Mouse (Mus musculus) midbrain, embryonic 11.5 days (tissue): ENCODE measurements around the gene Lad1. TPM values are rescaled to one million over a fixed set of nuclear protein-coding genes. Genes with fewer than 3 reads are reported as not detected.

Source experiments
- ATAC-seq: fragments of 200-750 bp; cut with Nextera tagmentation; 2 replicates; pipeline ENCODE4 v1.8.0; 2017; ENCODE audit warnings: moderate TSS enrichment, moderate library complexity; ENCODE audit not compliant: low FRiP score
- DNase-seq: peaks from one replicate; pipeline ENCODE4 v3.0.0; 2015; ENCODE audit warnings: low spot score; ENCODE audit errors: missing footprints
- H3K27ac ChIP-seq: fragments of 300-500 bp; sonication (generic); 2 replicates; pipeline ENCODE4 v1.5.1; 2014; ENCODE audit warnings: low read depth, low read length
- H3K27me3 ChIP-seq: fragments of 300-500 bp; sonication (generic); 2 replicates; pipeline ENCODE4 v1.6.1; 2014; ENCODE audit warnings: mild to moderate bottlenecking, low read length, moderate library complexity, mixed read lengths; ENCODE audit not compliant: control insufficient read depth, insufficient read depth
- H3K36me3 ChIP-seq: fragments of 300-500 bp; sonication (generic); 2 replicates; pipeline ENCODE4 v1.6.1; 2014; ENCODE audit warnings: mild to moderate bottlenecking, low read length, moderate library complexity, mixed read lengths; ENCODE audit not compliant: control insufficient read depth, insufficient read depth
- H3K4me1 ChIP-seq: fragments of 300-500 bp; sonication (generic); 2 replicates; pipeline ENCODE4 v1.6.1; 2014; ENCODE audit warnings: low read length; ENCODE audit not compliant: control insufficient read depth, insufficient read depth
- H3K4me2 ChIP-seq: fragments of 300-500 bp; sonication (generic); 2 replicates; pipeline ENCODE4 v1.6.1; 2014; ENCODE audit warnings: mild to moderate bottlenecking, moderate library complexity
- H3K4me3 ChIP-seq: fragments of 300-500 bp; sonication (generic); 2 replicates; pipeline ENCODE4 v1.5.1; 2014; ENCODE audit warnings: low read depth, low read length
- H3K9ac ChIP-seq: fragments of 300-500 bp; sonication (generic); 2 replicates; pipeline ENCODE4 v1.6.1; 2014; ENCODE audit warnings: low read length
- H3K9me3 ChIP-seq: fragments of 300-500 bp; sonication (generic); 2 replicates; pipeline ENCODE4 v1.6.1; 2016; ENCODE audit warnings: low read length; ENCODE audit not compliant: control insufficient read depth
- WGBS: fragments of 180-500 bp; shearing (Covaris S2); extraction: QIAGEN DNeasy Blood & Tissue Kit; methylation state at CpG from one replicate; pipeline ENCODE4 v1.1.7; 2014; 5-methylcytosine and 5-hydroxymethylcytosine counted together
- polyA plus RNA-seq: library from polyadenylated mRNA; unstranded; fragments of >200 nt; fragmentation: Nextera tagmentation; extraction: Ambion mirVana; gene quantifications from 2 replicates; pipeline ENCODE4 v1.2.1, GENCODE M21; 2014

Gene Lad1
- polyA plus RNA-seq, 1 experiment from 2014 or later: 0.36 TPM

GRCm38 (mm10) chr1:135813687-135814395 is 4.6 kb upstream of the Lad1 start:
- H3K36me3 ChIP-seq: no peaks in the 10 kb centered on the region
- H3K9ac ChIP-seq: no peak overlapping the region
- no peak overlapping the region for H3K4me2 ChIP-seq
- no peak for DNase-seq
- WGBS: 86% methylated on average over 5 of the region's 5 CpGs
- no peak for ATAC-seq
- no peaks in the 10 kb centered on the region for H3K9me3 ChIP-seq
- no peak overlapping the region for H3K27ac ChIP-seq
- H3K4me3 ChIP-seq: no peak overlapping the region
- H3K27me3 ChIP-seq: peaks cover 24% of the 10 kb centered on the region
- peaks cover 6% of the 10 kb centered on the region for H3K4me1 ChIP-seq

- H3K4me2 ChIP-seq: no peak overlapping the region
- H3K36me3 ChIP-seq: no peaks in the 10 kb centered on the region
- DNase-seq (no peak), ATAC-seq (no peak)
- H3K27ac ChIP-seq: no peak overlapping the region
- peaks cover 8% of the 10 kb centered on the region for H3K4me1 ChIP-seq
- 80% methylated on average over 5 of the region's 5 CpGs for WGBS
- no peaks in the 10 kb centered on the region for H3K9me3 ChIP-seq
- H3K27me3 ChIP-seq: peaks cover 30% of the 10 kb centered on the region
- H3K9ac ChIP-seq: no peak overlapping the region
- no peak overlapping the region for H3K4me3 ChIP-seq
These were observed 3.9 kb upstream of the Lad1 start for GRCm38 (mm10) chr1:135814531-135814930.

GRCm38 (mm10) chr1:135817595-135817994 is 803 bp upstream of the Lad1 start:
- Histone ChIP-seq H3K9ac (no peak overlapping the region), H3K4me3 (no peak overlapping the region), H3K27me3 (peaks cover 44% of the 10 kb centered on the region), H3K4me2 (no peak overlapping the region), H3K27ac (no peak overlapping the region), H3K9me3 (no peaks in the 10 kb centered on the region), H3K36me3 (no peaks in the 10 kb centered on the region), H3K4me1 (peaks cover 8% of the 10 kb centered on the region)
- DNase-seq: no peak
- no peak for ATAC-seq
- 76% methylated on average over 4 of the region's 4 CpGs for WGBS

- Histone ChIP-seq H3K27ac (no peak overlapping the region), H3K4me3 (no peak overlapping the region), H3K9me3 (no peaks in the 10 kb centered on the region), H3K9ac (no peak overlapping the region), H3K4me2 (no peak overlapping the region), H3K4me1 (peaks cover 8% of the 10 kb centered on the region), H3K36me3 (no peaks in the 10 kb centered on the region), H3K27me3 (peaks cover 44% of the 10 kb centered on the region)
- no peak for ATAC-seq
- no peak for DNase-seq
- WGBS: 78% methylated on average over 10 of the region's 10 CpGs
These were observed 1.7 kb downstream of the Lad1 start for GRCm38 (mm10) chr1:135820071-135820470.

- DNase-seq (no peak), ATAC-seq (no peak)
- WGBS: 88% methylated on average over 16 of the region's 16 CpGs
- peaks cover 8% of the 10 kb centered on the region for H3K4me1 ChIP-seq
- no peaks in the 10 kb centered on the region for H3K9me3 ChIP-seq
- H3K4me2 ChIP-seq: no peak overlapping the region
- no peaks in the 10 kb centered on the region for H3K36me3 ChIP-seq
- H3K27me3 ChIP-seq: peaks cover 44% of the 10 kb centered on the region
- H3K9ac ChIP-seq: no peak overlapping the region
- H3K4me3 ChIP-seq: no peak overlapping the region
- H3K27ac ChIP-seq: no peak overlapping the region
These were observed 2.5 kb downstream of the Lad1 start for GRCm38 (mm10) chr1:135820736-135821364.

- Histone ChIP-seq H3K4me1 (peaks cover 8% of the 10 kb centered on the region), H3K4me3 (no peak overlapping the region), H3K36me3 (no peaks in the 10 kb centered on the region), H3K9me3 (no peaks in the 10 kb centered on the region), H3K9ac (no peak overlapping the region), H3K27me3 (peaks cover 41% of the 10 kb centered on the region), H3K4me2 (no peak overlapping the region), H3K27ac (no peak overlapping the region)
- 80% methylated on average over 7 of the region's 7 CpGs for WGBS
- DNase-seq (no peak), ATAC-seq (no peak)
These were observed 3.4 kb downstream of the Lad1 start for GRCm38 (mm10) chr1:135821780-135822179.

GRCm38 (mm10) chr1:135828918-135829317 is 10.5 kb downstream of the Lad1 start:
- Histone ChIP-seq H3K9ac (no peak overlapping the region), H3K4me3 (no peak overlapping the region), H3K4me1 (no peaks in the 10 kb centered on the region), H3K27me3 (no peaks in the 10 kb centered on the region; the same call in 1 of the 2 replicates), H3K4me2 (no peak overlapping the region), H3K27ac (no peak overlapping the region), H3K36me3 (no peaks in the 10 kb centered on the region), H3K9me3 (no peaks in the 10 kb centered on the region)
- DNase-seq: peak; percentile 94
- 13% methylated on average over 1 of the region's 1 CpGs for WGBS
- no peak for ATAC-seq

- peak; percentile 64 for DNase-seq
- WGBS: 77% methylated on average over 6 of the region's 6 CpGs
- H3K27ac ChIP-seq: no peak overlapping the region
- H3K4me3 ChIP-seq: no peak overlapping the region
- no peak for ATAC-seq
- H3K9ac ChIP-seq: no peak overlapping the region
- H3K36me3 ChIP-seq: no peaks in the 10 kb centered on the region
- no peak overlapping the region for H3K4me2 ChIP-seq
- H3K4me1 ChIP-seq: no peaks in the 10 kb centered on the region
- no peaks in the 10 kb centered on the region for H3K27me3 ChIP-seq
- no peaks in the 10 kb centered on the region for H3K9me3 ChIP-seq
These were observed 15.9 kb downstream of the Lad1 start for GRCm38 (mm10) chr1:135834206-135834859.

GRCm38 (mm10) chr1:135834983-135835382 is 16.6 kb downstream of the Lad1 start:
- H3K27me3 ChIP-seq: no peaks in the 10 kb centered on the region
- no peak overlapping the region for H3K4me3 ChIP-seq
- DNase-seq (peak; percentile 51), ATAC-seq (no peak)
- H3K27ac ChIP-seq: no peak overlapping the region
- no peaks in the 10 kb centered on the region for H3K4me1 ChIP-seq
- H3K36me3 ChIP-seq: no peaks in the 10 kb centered on the region
- H3K4me2 ChIP-seq: no peak overlapping the region
- no peak overlapping the region for H3K9ac ChIP-seq
- 82% methylated on average over 8 of the region's 8 CpGs for whole genome bisulfite sequencing
- no peaks in the 10 kb centered on the region for H3K9me3 ChIP-seq
